ENCODE assay signal across 17 mouse cellular contexts in the genomic region with DNA sequence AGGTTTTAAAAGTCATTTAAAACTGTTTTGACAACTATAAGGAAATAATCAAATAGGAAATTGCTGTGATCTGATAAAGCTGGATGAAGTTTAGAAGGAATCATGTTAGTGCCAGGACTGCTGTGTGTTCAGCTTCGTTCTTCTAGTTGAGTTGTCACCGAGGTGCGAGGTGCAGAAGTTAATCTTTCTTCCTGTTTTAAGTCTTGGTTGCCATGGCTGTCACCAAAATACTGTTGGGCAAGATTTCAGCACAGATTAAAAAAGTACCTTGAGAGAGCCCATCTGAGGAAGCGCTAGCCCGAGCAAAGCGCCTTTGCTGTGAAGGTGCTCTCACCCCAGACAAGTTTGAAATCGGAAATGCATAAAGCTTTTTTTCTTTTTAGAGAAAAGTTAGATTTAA. TPM values are rescaled to one million over a fixed set of nuclear protein-coding genes. Genes with fewer than 3 reads are reported as not detected.
DNase-seq lines count a peak whose midpoint lies in the region; ATAC-seq and TF ChIP-seq lines count a peak whose summit lies in the region.
"Had no signal": no experiment of that assay in that cellular context is flagged by ENCODE, and none has a peak within 500 bp of the region (broad histone marks: within the 10 kb centered on the region; RNA-seq: fewer than 3 reads in every experiment).

No protein-coding gene starts in this region.

- H3K4me3 ChIP-seq in liver, postnatal 0 days (ENCODE audit: low read depth, low read length) = no peak overlapping the region
- H3K4me3 ChIP-seq in liver, embryonic 12.5 days = no peak overlapping the region
- H3K4me3 ChIP-seq: embryonic facial prominence, embryonic 10.5 days; limb, embryonic 12.5 days; liver, embryonic 15.5 days; midbrain, embryonic 10.5 days had no signal

- H3K27me3 ChIP-seq in liver, postnatal 0 days (ENCODE audit: insufficient read depth, low read length) = no peaks in the 10 kb centered on the region
- no peaks in the 10 kb centered on the region for H3K27me3 ChIP-seq in liver, embryonic 12.5 days (replicated peaks)
- H3K27me3 ChIP-seq: limb, embryonic 12.5 days; liver, embryonic 15.5 days had no signal

- no peak overlapping the region for H3K4me2 ChIP-seq in liver, postnatal 0 days (ENCODE audit: low read depth, low read length)
- H3K4me2 ChIP-seq in liver, embryonic 12.5 days = no peak overlapping the region
- H3K4me2 ChIP-seq: limb, embryonic 12.5 days; liver, embryonic 15.5 days had no signal

- peaks cover 24% of the 10 kb centered on the region; the same call in 1 of the 2 replicates for H3K4me1 ChIP-seq in liver, postnatal 0 days (ENCODE audit: insufficient read depth)
- H3K4me1 ChIP-seq in liver, embryonic 12.5 days = peaks cover 65% of the 10 kb centered on the region
- H3K4me1 ChIP-seq: midbrain, embryonic 10.5 days had no signal

- TF ChIP-seq EP300 in liver, postnatal 0 days (IDR thresholded peaks at IDR 0.05; ENCODE audit: low read depth) = 0 out of 2 replicates have a peak, but pooled peaks have one; percentile 4

- DNase-seq in liver, postnatal 0 days = no peak
- DNase-seq in 416B (ENCODE audit: low read depth) (peak; percentile 66), MN1 (ENCODE audit: low spot score) (no peak)
- DNase-seq in layer of hippocampus, adult 8-10 months (ENCODE audit: low spot score in 2 of 2) = no peak
- no peak for DNase-seq in heart, postnatal 36 days
- DNase-seq: cerebellum, postnatal 25 days; gastrocnemius, postnatal 14 days; kidney, adult 9 months; thymus, adult 18-20 months had no signal

- TF ChIP-seq CTCF in liver, postnatal 0 days (IDR thresholded peaks at IDR 0.05; ENCODE audit: low read depth) = no peak

- WGBS in liver, postnatal 0 days (ENCODE audit: insufficient replicate concordance) = 47% methylated on average over 7 of the region's 7 CpGs
- WGBS in liver, embryonic 12.5 days (ENCODE audit: insufficient replicate concordance) = 56% methylated on average over 7 of the region's 7 CpGs

- H3K27ac ChIP-seq in liver, postnatal 0 days (ENCODE audit: low read depth) = no peak overlapping the region
- no peak overlapping the region for H3K27ac ChIP-seq in liver, embryonic 12.5 days
- H3K27ac ChIP-seq: embryonic facial prominence, embryonic 10.5 days; hindbrain, postnatal 0 days; limb, embryonic 12.5 days; liver, embryonic 15.5 days; midbrain, embryonic 10.5 days had no signal

- ATAC-seq in liver, postnatal 0 days = no peak
- no peak for ATAC-seq in liver, embryonic 12.5 days
- peak; percentile 64 for ATAC-seq in activated CD4-positive, CD25-positive, alpha-beta regulatory T cell, adult 4 months
- peak; percentile 52; the same call in 1 of the 2 replicates for ATAC-seq in megakaryocyte-erythroid progenitor cell, adult 5-6 weeks (replicated peaks; ENCODE audit: low FRiP score, low TSS enrichment, poor library complexity, severe bottlenecking)
- ATAC-seq: hindbrain, postnatal 0 days had no signal

- intact Hi-C loops in heart, postnatal 36 days (cut with DNase I) = no loop called here

- peaks cover 16% of the 10 kb centered on the region for H3K36me3 ChIP-seq in liver, postnatal 0 days (replicated peaks; ENCODE audit: insufficient read depth, low read length)
- peaks cover 55% of the 10 kb centered on the region for H3K36me3 ChIP-seq in liver, embryonic 12.5 days

- no peaks in the 10 kb centered on the region for H3K9me3 ChIP-seq in liver, postnatal 0 days (ENCODE audit: low read length)
- H3K9me3 ChIP-seq in liver, embryonic 12.5 days (replicated peaks) = no peaks in the 10 kb centered on the region
- H3K9me3 ChIP-seq: embryonic facial prominence, embryonic 10.5 days; limb, embryonic 12.5 days; liver, embryonic 15.5 days; midbrain, embryonic 10.5 days had no signal

- H3K9ac ChIP-seq in liver, postnatal 0 days (replicated peaks) = no peak overlapping the region
- H3K9ac ChIP-seq in liver, embryonic 12.5 days = no peak overlapping the region
- H3K9ac ChIP-seq: limb, embryonic 12.5 days; liver, embryonic 15.5 days had no signal

RNA-seq across cellular contexts. Expression of a gene that starts 24.2 kb away (rescaled TPM):
- 44.8 and 45.8 TPM in 2 replicates for polyA plus RNA-seq in liver, postnatal 0 days (2015; fragmentation: Nextera tagmentation; extraction: Ambion mirVana)
- polyA plus RNA-seq in liver, embryonic 12.5 days (2016; fragmentation: Nextera tagmentation; extraction: Ambion mirVana) = 136 and 141 TPM in 2 replicates
- 100 to 1,000 TPM; 161 to 189 TPM for polyA plus RNA-seq in activated CD4-positive, CD25-positive, alpha-beta regulatory T cell, adult 4 months (2017; shearing (Covaris generic))
- 72.5 and 90.8 TPM in 2 replicates for total RNA-seq in megakaryocyte-erythroid progenitor cell, adult 5-6 weeks (2014; fragmentation: Nextera tagmentation)
- 149 and 178 TPM in 2 replicates for total RNA-seq in megakaryocyte-erythroid progenitor cell, adult 5-6 weeks (2017)
- total RNA-seq in layer of hippocampus, adult 8-10 months (2022) = 10 to 100 TPM; 15.5 to 21.1 (median 17.4) TPM
- 1 to 10 TPM; 8.3 to 8.4 TPM for total RNA-seq in heart, postnatal 36 days (2021)

Comparison
In these comparisons a context has a peak if more than half of its experiments do, and no peak if none do; other contexts are left out.
1. ATAC-seq: peak in activated CD4-positive, CD25-positive, alpha-beta regulatory T cell, adult 4 months (single experiment) and megakaryocyte-erythroid progenitor cell, adult 5-6 weeks (single experiment); none in liver, postnatal 0 days (single experiment) and liver, embryonic 12.5 days (single experiment).